Comparison of ENCODE assay signal across 10 mouse cellular contexts in genomic region chr8:116872761-116873342, GRCm38 (mm10). TPM values are rescaled to one million over a fixed set of nuclear protein-coding genes. Genes with fewer than 3 reads are reported as not detected.
DNase-seq lines count a peak whose midpoint lies in the region; ATAC-seq and TF ChIP-seq lines count a peak whose summit lies in the region.
"Had no signal": no experiment of that assay in that cellular context is flagged by ENCODE, and none has a peak within 500 bp of the region (broad histone marks: within the 10 kb centered on the region; RNA-seq: fewer than 3 reads in every experiment).

No protein-coding gene starts in this region.

- peak; percentile 23 for DNase-seq in embryo, embryonic 10 days (ENCODE audit: low spot score)
- no peak for DNase-seq in embryo, embryonic 9.5 days (ENCODE audit: extremely low spot score)
- peak; percentile 31 for DNase-seq in lung, postnatal 36 days
- no peak for DNase-seq in lung, adult 18-20 months
- DNase-seq in stomach, postnatal 0 days (ENCODE audit: low spot score): no peak
- no peak for DNase-seq in midbrain, embryonic 10.5 days (ENCODE audit: low spot score)

- TF ChIP-seq EP300 in stomach, postnatal 0 days (optimal IDR thresholded peaks at IDR 0.05): no peak

- no peak overlapping the region for H3K4me2 ChIP-seq in stomach, postnatal 0 days (replicated peaks; ENCODE audit: low read depth)
- no peak overlapping the region for H3K4me2 ChIP-seq in intestine, embryonic 16.5 days (ENCODE audit: low read depth, low read length)
- H3K4me2 ChIP-seq: embryonic facial prominence, embryonic 15.5 days; hindbrain, embryonic 15.5 days had no signal

- H3K4me1 ChIP-seq in stomach, postnatal 0 days (replicated peaks; ENCODE audit: control insufficient read depth, insufficient read depth): no peaks in the 10 kb centered on the region
- H3K4me1 ChIP-seq in intestine, embryonic 16.5 days (ENCODE audit: control insufficient read depth, insufficient read depth, low read length): no peaks in the 10 kb centered on the region
- no peaks in the 10 kb centered on the region for H3K4me1 ChIP-seq in midbrain, embryonic 10.5 days
- H3K4me1 ChIP-seq: embryonic facial prominence, embryonic 15.5 days; hindbrain, embryonic 15.5 days had no signal

- peak; percentile 17 for ATAC-seq in inflammation-experienced regulatory T-cells, adult 6 months
- no peak for ATAC-seq in stomach, postnatal 0 days (ENCODE audit: low FRiP score, low TSS enrichment)
- no peak for ATAC-seq in intestine, embryonic 16.5 days

- 55% methylated on average over 2 of the region's 2 CpGs for WGBS in stomach, postnatal 0 days
- WGBS in intestine, embryonic 16.5 days: 66% methylated on average over 2 of the region's 2 CpGs
- 79% methylated on average over 2 of the region's 2 CpGs for WGBS in midbrain, embryonic 10.5 days

- H3K36me3 ChIP-seq in stomach, postnatal 0 days (ENCODE audit: control insufficient read depth, insufficient read depth, low read length): no peaks in the 10 kb centered on the region
- H3K36me3 ChIP-seq in intestine, embryonic 16.5 days (ENCODE audit: control insufficient read depth, insufficient read depth, low read length): no peaks in the 10 kb centered on the region
- no peaks in the 10 kb centered on the region for H3K36me3 ChIP-seq in midbrain, embryonic 10.5 days
- H3K36me3 ChIP-seq: embryonic facial prominence, embryonic 15.5 days; hindbrain, embryonic 15.5 days had no signal

- H3K27ac ChIP-seq in stomach, postnatal 0 days (replicated peaks): no peak overlapping the region
- H3K27ac ChIP-seq in intestine, embryonic 16.5 days (ENCODE audit: low read length): no peak overlapping the region
- no peak overlapping the region for H3K27ac ChIP-seq in midbrain, embryonic 10.5 days (replicated peaks)
- H3K27ac ChIP-seq: embryonic facial prominence, embryonic 15.5 days; hindbrain, embryonic 15.5 days had no signal

- no peak overlapping the region for H3K4me3 ChIP-seq in stomach, postnatal 0 days (ENCODE audit: low read depth, low read length)
- H3K4me3 ChIP-seq in intestine, embryonic 16.5 days (ENCODE audit: low read length): no peak overlapping the region
- no peak overlapping the region for H3K4me3 ChIP-seq in midbrain, embryonic 10.5 days
- H3K4me3 ChIP-seq: embryonic facial prominence, embryonic 15.5 days; hindbrain, embryonic 15.5 days had no signal

- no peaks in the 10 kb centered on the region for H3K27me3 ChIP-seq in stomach, postnatal 0 days (ENCODE audit: control insufficient read depth, insufficient read depth, low read length)
- H3K27me3 ChIP-seq in intestine, embryonic 16.5 days (replicated peaks; ENCODE audit: control insufficient read depth, insufficient read depth, low read length): no peaks in the 10 kb centered on the region
- no peaks in the 10 kb centered on the region for H3K27me3 ChIP-seq in midbrain, embryonic 10.5 days (ENCODE audit: low read depth, poor library complexity, severe bottlenecking)
- H3K27me3 ChIP-seq: embryonic facial prominence, embryonic 15.5 days; hindbrain, embryonic 15.5 days had no signal

- TF ChIP-seq CTCF in stomach, postnatal 0 days (IDR thresholded peaks at IDR 0.05; ENCODE audit: low read depth): peak; percentile 59

- H3K9me3 ChIP-seq in stomach, postnatal 0 days (ENCODE audit: control insufficient read depth, low read length): no peaks in the 10 kb centered on the region
- H3K9me3 ChIP-seq in intestine, embryonic 16.5 days (ENCODE audit: control insufficient read depth, low read length): no peaks in the 10 kb centered on the region
- no peaks in the 10 kb centered on the region for H3K9me3 ChIP-seq in midbrain, embryonic 10.5 days (replicated peaks)
- H3K9me3 ChIP-seq: embryonic facial prominence, embryonic 15.5 days; hindbrain, embryonic 15.5 days had no signal

- no peak overlapping the region for H3K9ac ChIP-seq in stomach, postnatal 0 days (ENCODE audit: low read length)
- H3K9ac ChIP-seq in intestine, embryonic 16.5 days (ENCODE audit: low read depth, low read length): no peak overlapping the region
- H3K9ac ChIP-seq: embryonic facial prominence, embryonic 15.5 days; hindbrain, embryonic 15.5 days had no signal

RNA-seq across cellular contexts. Expression of gene Cmc2, which starts 48.4 kb away (rescaled TPM):
- polyA plus RNA-seq in inflammation-experienced regulatory T-cells, adult 6 months (2017; shearing (Covaris generic)): 10 to 100 TPM; 23.1 to 79.6 (median 36.6) TPM
- polyA plus RNA-seq in stomach, postnatal 0 days (2015; fragmentation: Nextera tagmentation; extraction: Ambion mirVana): 43.2 and 47.7 TPM in 2 replicates
- 68.1 and 77.2 TPM in 2 replicates for polyA plus RNA-seq in intestine, embryonic 16.5 days (2015; fragmentation: Nextera tagmentation; extraction: Ambion mirVana)
- polyA plus RNA-seq in midbrain, embryonic 10.5 days (2016; fragmentation: Nextera tagmentation; extraction: Ambion mirVana): 74.6 and 81.5 TPM in 2 replicates

RNA-seq across cellular contexts. Expression of gene Cenpn, which starts 48.7 kb away (rescaled TPM):
- polyA plus RNA-seq in inflammation-experienced regulatory T-cells, adult 6 months (2017; shearing (Covaris generic)): 10 to 100 TPM in 1 of 3 experiments, 1 to 10 TPM in 2; 3.3 to 22.4 (median 3.9) TPM
- polyA plus RNA-seq in stomach, postnatal 0 days (2015; fragmentation: Nextera tagmentation; extraction: Ambion mirVana): 7.2 and 8.3 TPM in 2 replicates
- polyA plus RNA-seq in intestine, embryonic 16.5 days (2015; fragmentation: Nextera tagmentation; extraction: Ambion mirVana): 20.4 and 26.9 TPM in 2 replicates
- polyA plus RNA-seq in midbrain, embryonic 10.5 days (2016; fragmentation: Nextera tagmentation; extraction: Ambion mirVana): 61.5 and 71.6 TPM in 2 replicates

Comparison
In these comparisons a context has a peak if more than half of its experiments do, and no peak if none do; other contexts are left out.
1. DNase-seq: peak in embryo, embryonic 10 days (single experiment) and lung, postnatal 36 days (single experiment); none in embryo, embryonic 9.5 days (single experiment), lung, adult 18-20 months (0 of 2), stomach, postnatal 0 days (single experiment) and midbrain, embryonic 10.5 days (single experiment).